Mouse (Mus musculus): ENCODE results near the gene Wdr82.

Wdr82 gene

DNA sequence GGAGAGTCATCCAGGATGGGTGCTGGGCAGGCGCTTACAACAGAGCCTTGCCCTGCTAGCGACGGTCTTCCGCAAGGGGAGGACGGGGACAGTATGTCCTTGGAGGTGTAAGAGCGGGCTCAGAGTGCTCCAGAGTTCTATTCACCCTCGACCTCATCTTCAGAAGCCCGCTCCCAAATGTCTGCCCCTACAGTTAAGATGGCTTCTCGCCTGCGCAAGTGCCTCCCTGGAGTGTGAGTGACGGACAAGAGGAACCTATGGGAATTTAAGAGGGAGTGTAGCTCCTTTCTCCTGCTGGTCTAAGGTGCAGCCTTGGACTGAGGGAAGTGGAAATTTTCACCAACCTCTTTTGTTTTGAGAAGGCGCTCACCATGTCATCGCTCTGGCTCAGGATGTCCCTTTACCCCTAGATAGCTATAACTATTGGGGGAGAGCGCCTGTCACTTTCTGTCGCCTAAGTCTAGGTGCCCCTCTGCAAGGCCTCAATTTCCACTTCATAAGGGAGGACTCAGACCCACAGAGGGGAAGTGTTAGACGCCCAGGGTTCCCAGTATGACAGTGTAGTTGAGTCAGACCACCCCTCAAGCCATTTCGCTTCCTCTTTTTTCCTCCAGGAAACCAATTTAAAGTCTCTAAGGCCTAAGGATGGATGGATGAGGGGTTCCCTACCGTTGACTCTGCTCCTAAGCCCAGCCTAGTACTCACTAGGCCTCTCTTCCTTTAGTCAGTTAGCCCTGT, 29.0 kb downstream of the Wdr82 start, which contains the start of gene Ppm1m:
Gene Ppm1m (minus strand): TSS at position 212 of the 738 bp plus-strand sequence.
- DNase-seq, result no peak

DNA sequence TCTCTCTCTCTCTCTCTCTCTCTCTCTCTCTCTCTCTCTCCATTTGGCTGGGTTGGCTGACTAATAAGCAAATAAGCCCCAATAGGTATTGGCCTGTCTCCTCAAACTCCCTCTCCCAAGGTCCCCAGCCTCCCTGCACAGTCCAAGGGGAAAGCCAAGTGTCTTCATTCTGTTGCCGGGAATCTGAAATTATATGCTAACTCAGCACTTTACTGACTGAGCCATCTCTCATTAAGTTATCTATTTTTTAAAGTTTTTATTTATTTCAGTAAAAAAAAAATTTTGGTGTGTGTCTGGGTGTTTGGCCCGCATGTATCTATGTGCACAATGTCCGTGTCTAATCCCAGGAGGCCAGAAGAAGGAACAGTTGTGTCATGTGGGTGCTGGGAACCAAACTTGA, 31.2 kb downstream of the Wdr82 start:
- DNase-seq, result no peak

DNA sequence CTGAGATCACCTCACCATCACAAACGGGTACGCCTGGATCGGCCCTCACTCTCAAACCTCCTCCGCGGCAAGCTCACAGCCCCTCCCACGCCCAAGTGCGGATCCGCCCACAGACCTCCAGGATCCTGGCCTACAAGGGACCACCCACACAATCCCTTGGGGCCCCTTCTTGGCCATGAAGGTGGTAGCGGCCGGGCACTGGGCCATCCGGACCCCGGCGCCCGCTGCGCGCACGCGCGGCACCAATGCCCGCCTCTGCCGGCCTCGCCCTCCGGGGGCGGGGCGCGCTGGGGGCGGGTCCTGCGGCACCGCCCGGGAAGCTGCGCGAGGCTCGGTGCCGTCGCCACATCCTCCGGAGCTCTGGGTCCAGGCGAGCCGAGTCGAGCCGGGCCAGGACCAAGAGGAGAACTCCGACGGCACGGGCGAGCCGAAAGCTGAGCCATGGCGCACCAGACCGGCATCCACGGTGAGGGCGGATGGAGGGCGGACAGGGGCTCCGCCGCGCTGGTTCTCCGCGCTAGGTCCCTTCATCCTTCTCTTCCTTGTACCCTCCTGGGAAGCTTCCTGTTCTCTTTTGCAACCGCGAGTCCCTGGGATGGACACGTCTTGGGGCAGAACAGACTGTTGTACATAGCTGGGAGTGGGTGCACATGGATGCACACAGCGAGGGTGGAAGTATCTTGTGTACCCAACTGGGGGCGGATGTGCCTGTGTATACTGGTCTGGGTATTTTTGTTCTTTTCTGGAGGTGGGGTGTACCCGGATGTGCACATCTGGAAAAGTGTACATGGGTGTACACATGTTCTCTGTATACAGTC, 32.3 kb downstream of the Wdr82 start, which contains the start of gene Twf2:
Gene Twf2 (plus strand): TSS at position 290 of the 818 bp plus-strand sequence.
- peak; percentile 96 for DNase-seq

DNA sequence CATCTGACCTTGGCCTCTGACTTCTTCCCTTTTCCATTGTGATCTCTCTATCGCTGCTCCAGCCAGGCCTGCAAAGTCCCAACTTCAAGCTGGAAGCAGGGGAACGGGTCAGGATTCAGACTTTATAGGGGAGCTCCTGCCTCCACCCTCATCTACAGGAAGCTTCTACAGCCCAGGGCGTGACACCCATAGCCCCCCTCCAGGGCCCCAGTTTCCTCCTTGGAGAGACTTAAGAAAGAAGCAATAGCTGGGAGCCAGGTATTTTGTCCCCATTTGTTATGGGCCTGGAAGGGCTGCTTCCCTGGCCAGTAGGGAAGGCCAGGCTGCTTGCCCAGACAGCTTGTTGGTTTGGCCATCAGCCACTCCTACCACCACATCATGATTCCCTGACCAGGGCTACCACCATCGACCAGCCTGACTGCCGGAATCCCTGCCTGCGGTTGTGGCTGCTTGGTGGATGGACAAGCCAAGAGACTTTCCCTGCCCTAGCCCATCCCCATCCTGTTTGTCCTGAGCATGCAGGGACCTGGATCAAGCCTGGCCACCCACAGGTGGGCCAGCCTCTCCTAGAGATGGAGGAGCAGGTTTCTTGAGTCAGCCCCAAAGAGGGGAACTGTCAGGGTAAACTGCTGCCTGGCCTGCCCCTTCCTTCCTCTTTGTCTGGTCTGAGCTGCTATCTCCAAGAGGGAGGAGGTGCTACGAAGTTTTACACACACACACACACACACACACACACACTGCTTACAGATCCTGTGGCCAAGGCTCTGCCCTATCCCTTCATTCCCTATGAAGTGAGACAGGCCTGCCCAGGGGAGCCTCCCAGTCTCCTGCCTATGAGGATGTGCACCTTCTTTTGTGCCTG, 33.5 kb downstream of the Wdr82 start:
- no peak for DNase-seq

DNA sequence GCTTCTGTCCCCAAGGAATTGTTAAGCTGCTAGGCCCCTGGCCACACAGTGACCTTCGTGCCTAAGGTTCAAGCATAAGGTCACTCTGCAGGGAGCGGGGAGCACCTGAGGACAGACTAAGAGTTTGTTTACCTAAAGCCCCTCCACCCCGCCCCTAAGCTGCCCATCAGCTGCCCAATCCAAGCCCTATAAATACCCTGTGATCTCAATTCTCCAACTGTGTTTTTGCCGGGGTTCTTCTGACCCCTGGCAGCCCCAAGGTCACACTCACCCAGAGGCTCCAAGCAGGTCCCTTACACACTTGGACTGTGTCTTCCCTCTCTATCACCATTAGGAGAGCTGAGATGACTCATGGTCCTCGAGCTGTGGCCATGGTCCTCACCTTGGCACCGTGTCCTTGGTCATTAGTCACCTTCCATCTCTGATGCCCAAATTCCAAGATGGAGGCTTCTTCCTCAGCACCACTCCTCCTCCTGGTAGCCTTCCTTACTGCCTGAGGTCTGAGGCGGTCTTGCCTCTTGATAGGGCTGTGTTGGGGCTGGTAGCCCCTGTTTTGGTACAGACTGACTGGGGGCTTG, 35.1 kb downstream of the Wdr82 start:
- no peak for DNase-seq

DNA sequence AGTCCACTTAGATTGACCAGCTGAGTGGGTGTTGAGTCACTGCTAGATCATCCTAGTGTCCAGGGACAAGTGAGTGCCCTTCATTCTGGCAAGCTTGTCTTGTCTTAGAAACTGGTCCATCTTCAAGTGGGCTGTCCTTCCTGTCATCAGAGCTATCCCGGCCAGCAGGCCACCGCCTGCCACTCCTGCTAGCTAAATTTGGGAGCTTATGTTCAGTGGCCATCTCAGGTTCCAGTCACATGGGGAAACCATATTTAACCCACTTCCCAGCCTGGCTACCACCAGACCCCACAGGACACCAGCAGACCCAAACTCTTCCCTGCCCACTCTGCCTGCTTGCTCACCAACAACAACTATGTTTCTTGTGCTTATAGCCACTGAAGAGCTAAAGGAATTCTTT, 35.8 kb downstream of the Wdr82 start:
- DNase-seq, result no peak

DNA sequence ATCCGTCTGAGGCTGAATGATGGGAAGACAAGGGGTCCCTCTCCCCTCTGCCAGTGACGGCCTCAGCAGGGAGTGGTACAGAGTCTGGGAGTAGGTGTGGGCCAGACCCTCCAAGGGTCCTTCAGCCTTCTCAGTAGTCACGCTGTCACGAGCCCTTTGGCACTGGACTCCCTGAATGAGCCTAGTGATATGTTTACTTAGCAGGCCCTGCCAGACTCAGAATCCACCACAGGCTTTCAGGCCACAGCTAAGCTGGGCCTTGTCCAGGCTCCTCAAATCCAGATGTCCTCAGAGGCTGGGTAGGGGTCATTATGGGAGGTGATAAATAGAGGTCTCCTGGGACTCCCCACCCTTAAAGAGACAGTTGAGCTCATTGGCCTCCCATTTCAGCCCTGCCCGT, 37.5 kb downstream of the Wdr82 start:
- DNase-seq, result no peak

DNA sequence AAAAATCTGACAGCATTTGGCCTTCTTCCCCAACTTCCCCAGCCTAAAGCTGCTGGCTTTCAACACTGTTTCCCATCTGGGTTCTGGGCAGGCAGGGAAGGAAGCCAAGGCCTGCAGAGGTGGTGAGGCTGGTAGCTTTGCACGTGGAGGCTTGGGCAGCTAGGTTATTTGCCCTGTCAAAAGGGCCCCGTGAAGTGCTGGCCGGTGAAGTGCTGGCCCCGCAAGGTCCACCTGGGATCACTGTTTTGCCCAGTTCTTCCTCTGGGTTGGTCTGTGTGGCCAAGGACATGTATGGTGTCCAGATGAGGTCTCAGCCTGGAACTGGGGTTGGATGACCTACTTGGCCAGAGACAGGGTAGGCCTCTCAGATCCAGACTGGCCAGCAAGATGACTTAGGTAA, 39.2 kb downstream of the Wdr82 start:
- no peak for DNase-seq

DNA sequence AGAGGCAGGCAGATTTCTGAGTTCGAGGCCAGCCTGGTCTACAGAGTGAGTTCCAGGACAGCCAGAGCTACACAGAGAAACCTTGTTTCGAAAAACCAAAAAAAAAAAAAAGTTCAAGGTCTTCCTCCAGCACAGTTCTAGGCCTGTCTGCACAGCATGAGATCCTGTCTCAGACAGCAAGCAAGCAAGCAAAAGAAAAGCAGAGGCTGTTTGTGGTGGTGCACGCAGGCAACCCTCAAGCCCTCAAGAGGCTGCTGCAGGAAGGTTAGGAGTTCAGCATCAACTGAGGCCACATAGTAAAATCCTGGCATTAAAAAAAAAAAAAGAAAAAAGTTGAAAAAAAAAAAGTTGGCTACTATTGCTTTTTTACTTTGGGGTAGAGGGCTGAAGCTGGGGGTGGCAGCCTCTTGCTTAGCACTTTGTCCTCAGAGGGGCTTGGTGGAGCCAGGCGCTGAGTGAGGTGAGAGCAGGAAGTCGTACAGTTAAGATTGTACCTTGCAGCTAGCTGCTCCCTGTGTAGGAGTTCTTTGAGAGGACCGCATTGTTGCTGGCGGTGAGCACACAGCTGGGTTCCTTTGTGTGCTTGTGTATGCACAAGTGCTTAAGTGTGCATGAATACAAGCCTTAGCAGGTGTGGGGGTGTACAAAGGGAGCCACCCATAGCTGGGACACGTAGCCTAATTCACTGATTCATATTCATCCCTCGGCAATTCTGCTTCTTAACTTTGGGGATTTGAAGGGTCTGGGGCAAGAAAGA, 40.3 kb downstream of the Wdr82 start:
- no peak for DNase-seq

DNA sequence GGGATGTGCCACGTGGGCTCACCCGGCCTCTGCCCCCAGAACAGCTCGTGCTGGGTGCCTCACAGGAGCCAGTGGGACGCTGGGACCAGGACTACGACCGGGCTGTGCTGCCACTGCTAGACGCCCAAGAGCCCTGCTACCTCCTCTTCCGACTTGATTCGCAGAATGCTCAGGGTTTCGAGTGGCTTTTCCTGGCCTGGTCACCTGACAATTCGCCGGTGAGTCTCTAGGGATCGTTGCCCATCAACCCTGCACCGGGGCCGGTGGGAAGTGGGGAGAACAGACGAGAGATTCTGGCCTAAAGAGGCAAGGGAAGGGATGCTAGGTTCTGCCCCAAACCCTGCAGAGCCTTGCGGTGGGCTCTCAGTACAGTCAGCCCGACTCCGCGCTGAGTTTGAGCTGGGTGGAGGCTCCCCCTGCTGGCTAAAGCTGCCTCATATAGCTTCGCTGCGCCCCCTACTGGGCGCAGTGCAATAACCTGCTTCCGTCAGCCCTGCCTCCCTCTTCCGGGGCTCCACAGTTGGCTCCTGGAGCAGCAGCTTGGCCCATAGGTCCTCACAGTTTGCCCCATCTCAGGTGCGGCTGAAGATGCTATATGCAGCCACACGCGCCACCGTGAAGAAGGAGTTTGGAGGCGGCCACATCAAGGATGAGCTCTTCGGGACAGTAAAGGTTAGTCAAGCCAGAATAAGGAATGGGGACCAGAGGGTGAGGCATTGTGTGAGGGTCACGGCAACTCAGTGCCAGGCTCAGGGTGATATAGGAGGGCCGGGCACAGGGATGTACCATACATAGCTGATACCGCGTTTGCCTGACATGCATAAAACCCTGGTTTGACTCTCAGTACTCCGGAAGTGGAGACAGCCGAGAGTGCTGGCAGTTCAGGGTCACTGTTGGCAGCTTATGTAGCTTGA, 41.2 kb downstream of the Wdr82 start:
- peak; percentile 93 for DNase-seq

DNA sequence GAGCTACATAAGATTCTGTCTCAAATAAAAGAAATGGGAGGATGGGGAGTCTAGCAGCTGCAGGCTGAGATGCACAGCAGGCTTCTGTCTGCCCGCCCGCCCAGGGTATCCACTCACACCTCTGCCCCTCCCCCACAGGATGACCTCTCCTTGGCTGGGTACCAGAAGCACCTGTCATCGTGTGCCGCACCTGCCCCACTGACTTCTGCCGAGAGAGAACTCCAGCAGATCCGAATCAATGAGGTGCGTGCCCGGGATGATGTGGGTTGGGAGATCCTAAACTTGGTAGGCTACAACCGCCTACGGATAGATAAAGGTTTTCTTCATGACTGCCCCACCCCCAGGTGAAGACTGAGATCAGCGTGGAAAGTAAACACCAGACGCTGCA, 41.9 kb downstream of the Wdr82 start:
- DNase-seq, result no peak

DNA sequence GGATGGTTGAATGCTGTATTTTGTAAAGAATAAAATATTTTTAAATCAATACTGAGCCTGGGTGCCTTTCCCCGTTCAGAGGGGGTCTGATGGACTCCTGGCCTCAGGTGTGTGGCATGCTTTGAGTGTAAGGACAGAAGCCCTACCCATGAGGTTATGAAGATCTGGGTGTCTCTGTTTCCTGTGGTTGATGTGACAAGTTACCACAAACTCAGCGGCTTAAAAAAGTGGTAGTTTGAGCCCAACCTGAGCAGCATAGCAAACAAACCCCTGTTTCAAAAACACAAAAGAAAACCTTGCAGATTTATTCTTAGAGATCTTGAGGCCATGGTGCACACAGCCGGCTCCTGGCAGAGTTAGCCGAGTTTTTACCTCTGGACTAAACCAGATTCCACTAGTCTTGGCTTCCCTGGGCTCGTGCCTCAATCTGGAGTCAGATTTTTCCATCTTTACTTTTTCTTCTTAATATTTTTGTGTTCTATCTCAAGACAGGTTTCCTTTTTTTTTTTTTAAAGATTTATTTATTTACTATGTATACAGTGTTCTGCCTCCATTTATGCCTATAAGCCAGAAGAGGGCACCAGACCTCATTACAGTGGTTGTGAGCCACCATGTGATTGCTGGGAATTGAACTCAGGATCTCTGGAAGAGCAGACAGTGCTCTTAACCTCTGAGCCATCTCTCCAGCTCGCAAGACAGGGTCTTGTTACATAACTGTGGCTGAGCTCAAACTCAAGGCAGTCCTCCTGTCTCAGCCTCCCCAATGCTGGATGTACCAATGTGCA, 44.8 kb downstream of the Wdr82 start:
- no peak for DNase-seq

DNA sequence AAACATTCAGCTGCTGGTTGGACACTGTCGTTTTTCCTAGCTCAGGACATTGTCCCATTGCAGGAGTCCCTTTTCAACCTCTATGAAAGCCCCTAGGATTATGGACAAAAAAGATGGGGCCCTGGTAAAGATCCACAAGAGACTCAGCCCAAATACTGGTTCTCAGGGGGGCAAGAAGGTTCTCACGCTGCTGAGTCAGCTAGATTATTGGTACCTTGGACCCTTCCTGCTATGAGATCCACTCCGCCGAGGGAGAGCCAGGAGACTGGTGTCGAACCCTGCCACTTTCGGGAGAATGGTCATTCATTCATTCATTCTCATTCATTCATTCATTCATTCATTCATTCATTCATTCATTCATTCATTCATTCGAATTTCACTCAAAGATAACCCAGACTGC, 46.2 kb downstream of the Wdr82 start:
- DNase-seq, result no peak

DNA sequence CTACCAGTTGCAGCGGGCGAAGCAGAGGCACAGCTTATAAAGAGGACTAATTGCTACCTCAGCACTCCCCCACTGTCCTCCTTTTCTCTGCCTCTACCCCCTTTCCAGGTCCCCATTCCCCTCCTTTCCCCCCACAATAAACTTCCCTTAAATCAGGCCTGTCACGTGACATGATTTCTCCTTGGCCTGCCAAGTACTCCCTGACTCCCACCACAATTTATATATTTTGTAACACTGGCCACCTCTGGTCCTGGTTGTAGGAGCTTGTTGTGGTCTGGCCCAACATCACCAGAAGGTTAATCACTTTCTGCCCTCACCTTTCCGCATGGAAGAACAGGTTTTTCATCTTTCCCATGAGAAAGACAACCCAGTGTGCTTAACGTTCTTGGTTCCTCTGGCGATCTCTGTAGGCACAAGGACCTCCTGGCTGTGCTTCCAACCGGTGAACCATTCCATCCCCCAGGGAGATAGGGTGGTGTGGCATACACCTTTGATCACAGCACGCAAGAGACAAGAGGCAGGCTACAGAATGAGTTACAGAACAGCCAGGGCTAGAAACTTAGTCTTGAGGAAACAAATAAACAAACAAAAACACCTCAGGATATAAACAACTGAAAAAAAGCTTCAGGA, 50.3 kb downstream of the Wdr82 start:
- DNase-seq, result no peak

DNA sequence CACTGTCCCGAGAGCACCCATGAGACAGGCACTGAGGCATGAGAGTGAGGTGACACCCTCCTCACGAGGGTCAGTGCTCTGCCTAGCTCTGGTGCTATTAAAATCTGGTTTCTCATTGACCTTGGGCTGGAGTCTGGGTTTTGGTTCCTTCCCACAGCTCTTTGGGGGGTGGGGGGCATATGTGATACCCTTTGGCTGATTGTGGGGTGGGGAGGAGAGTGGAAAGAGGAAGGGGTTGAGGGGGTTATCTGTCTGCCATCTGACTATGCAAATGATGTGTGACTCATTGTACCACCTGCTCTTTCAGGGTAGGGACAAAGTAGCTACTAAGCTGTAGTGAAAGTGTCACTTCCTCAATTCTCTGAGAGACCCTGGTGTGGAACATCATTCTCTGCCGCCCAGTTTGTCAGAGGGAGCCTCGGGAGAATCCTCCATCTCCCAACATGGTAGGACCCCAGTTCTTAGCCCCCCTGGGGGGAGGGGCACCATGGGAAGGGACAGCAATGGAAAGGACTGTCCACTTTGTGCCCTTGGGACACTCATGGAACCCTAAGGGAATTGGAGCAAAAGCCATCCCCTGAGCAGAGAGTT, 51.6 kb downstream of the Wdr82 start, which contains the start of gene Tlr9:
Gene Tlr9 (plus strand): TSS at position 338 of the 591 bp plus-strand sequence.
- DNase-seq, result no peak

DNA sequence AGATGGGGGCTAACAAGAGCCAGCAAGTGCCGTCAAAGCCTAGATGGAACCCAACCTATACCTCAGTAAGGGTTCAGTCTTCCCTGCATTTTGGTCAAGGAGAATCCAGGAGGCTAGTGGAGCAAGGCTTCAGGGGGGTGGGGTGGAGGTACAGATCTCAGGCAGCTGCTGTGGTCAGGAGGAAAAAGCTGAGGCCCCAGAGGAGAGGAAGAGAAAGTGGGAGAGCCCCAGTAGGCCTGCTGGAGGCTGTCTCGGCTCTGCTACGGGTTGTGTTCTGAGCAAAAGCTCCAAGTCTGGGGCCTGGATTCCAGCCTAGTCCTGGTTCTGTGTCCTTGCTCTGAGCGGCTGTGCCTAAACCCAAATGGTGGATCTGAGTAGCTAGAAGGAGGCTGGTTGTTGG, 52.3 kb downstream of the Wdr82 start:
- DNase-seq, result no peak

DNA sequence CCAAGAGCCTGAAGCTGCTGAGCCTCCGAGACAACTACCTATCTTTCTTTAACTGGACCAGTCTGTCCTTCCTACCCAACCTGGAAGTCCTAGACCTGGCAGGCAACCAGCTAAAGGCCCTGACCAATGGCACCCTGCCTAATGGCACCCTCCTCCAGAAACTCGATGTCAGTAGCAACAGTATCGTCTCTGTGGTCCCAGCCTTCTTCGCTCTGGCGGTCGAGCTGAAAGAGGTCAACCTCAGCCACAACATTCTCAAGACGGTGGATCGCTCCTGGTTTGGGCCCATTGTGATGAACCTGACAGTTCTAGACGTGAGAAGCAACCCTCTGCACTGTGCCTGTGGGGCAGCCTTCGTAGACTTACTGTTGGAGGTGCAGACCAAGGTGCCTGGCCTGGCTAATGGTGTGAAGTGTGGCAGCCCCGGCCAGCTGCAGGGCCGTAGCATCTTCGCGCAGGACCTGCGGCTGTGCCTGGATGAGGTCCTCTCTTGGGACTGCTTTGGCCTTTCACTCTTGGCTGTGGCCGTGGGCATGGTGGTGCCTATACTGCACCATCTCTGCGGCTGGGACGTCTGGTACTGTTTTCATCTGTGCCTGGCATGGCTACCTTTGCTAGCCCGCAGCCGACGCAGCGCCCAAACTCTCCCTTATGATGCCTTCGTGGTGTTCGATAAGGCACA, 54.9 kb downstream of the Wdr82 start:
- no peak for DNase-seq

DNA sequence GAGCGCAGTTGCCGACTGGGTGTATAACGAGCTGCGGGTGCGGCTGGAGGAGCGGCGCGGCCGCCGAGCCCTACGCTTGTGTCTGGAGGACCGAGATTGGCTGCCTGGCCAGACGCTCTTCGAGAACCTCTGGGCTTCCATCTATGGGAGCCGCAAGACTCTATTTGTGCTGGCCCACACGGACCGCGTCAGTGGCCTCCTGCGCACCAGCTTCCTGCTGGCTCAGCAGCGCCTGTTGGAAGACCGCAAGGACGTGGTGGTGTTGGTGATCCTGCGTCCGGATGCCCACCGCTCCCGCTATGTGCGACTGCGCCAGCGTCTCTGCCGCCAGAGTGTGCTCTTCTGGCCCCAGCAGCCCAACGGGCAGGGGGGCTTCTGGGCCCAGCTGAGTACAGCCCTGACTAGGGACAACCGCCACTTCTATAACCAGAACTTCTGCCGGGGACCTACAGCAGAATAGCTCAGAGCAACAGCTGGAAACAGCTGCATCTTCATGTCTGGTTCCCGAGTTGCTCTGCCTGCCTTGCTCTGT, 55.5 kb downstream of the Wdr82 start:
- peak; percentile 77 for DNase-seq
